Mouse (Mus musculus) limb, embryonic 14.5 days (tissue): ENCODE data around the gene Slc30a2. TPM values are rescaled to one million over a fixed set of nuclear protein-coding genes. Genes with fewer than 3 reads are reported as not detected.

Experiments
- ATAC-seq: fragments of 200-750 bp; cut with Nextera tagmentation; 2 replicates; pipeline ENCODE4 v1.8.0; 2017; ENCODE audit warnings: low read depth, moderate number of reproducible peaks, moderate TSS enrichment; ENCODE audit not compliant: low FRiP score
- DNase-seq: peaks from one replicate; pipeline ENCODE4 v3.0.0-alpha.2; 2015; ENCODE audit warnings: low spot score
- H3K27ac ChIP-seq: fragments of 300-500 bp; sonication (generic); replicated peaks from 2 replicates; pipeline ENCODE4 v1.5.1; 2014; ENCODE audit warnings: low read depth, mild to moderate bottlenecking, low read length, moderate library complexity, mixed read lengths
- H3K27me3 ChIP-seq: fragments of 300-500 bp; sonication (generic); 2 replicates; pipeline ENCODE4 v1.6.1; 2014; ENCODE audit warnings: low read length, mixed read lengths; ENCODE audit not compliant: control insufficient read depth, insufficient read depth
- H3K36me3 ChIP-seq: fragments of 300-500 bp; sonication (generic); 2 replicates; pipeline ENCODE4 v1.6.1; 2014; ENCODE audit warnings: mild to moderate bottlenecking, low read length, moderate library complexity, mixed read lengths; ENCODE audit not compliant: control insufficient read depth, insufficient read depth
- H3K4me1 ChIP-seq: fragments of 300-500 bp; sonication (generic); 2 replicates; pipeline ENCODE4 v1.6.1; 2014; ENCODE audit warnings: antibody characterized with exemption, low read length, mixed read lengths; ENCODE audit not compliant: control insufficient read depth, insufficient read depth
- H3K4me2 ChIP-seq: fragments of 300-500 bp; sonication (generic); replicated peaks from 2 replicates; pipeline ENCODE4 v1.6.1; 2014; ENCODE audit warnings: low read depth, mild to moderate bottlenecking, low read length, moderate library complexity; ENCODE audit not compliant: severe bottlenecking
- H3K4me3 ChIP-seq: fragments of 300-500 bp; sonication (generic); replicated peaks from 2 replicates; pipeline ENCODE4 v1.5.1; 2014; ENCODE audit warnings: low read length
- H3K9ac ChIP-seq: fragments of 300-500 bp; sonication (generic); 2 replicates; pipeline ENCODE4 v1.6.1; 2014; ENCODE audit warnings: mild to moderate bottlenecking, low read depth, low read length, moderate library complexity; ENCODE audit not compliant: severe bottlenecking
- H3K9me3 ChIP-seq: fragments of 300-500 bp; sonication (generic); 2 replicates; pipeline ENCODE4 v1.6.1; 2016; ENCODE audit warnings: low read length; ENCODE audit not compliant: control insufficient read depth
- POLR2A ChIP-seq: fragments of 200-500 bp; IDR thresholded peaks from 2 replicates; pipeline ENCODE4 v1.8.0; 2012; ENCODE audit warnings: inconsistent platforms, mild to moderate bottlenecking, moderate library complexity, borderline replicate concordance; ENCODE audit not compliant: insufficient read depth, insufficient read length; ENCODE audit errors: extremely low read depth
- WGBS: fragments of 180-500 bp; shearing (Covaris S2); extraction: QIAGEN DNeasy Blood & Tissue Kit; methylation state at CpG from one replicate; pipeline ENCODE4 v1.1.7; 2014; 5-methylcytosine and 5-hydroxymethylcytosine counted together
- polyA plus RNA-seq, 2 experiments: library from polyadenylated mRNA; depleted of rRNA in 1 of 2; stranded (reverse) in 1 of 2; unstranded in 1 of 2; fragments of >200 nt; fragmentation: Nextera tagmentation in 1 of 2; extraction: Ambion mirVana in 1 of 2; gene quantifications; 2 replicates each; pipeline versions ENCODE4 v1.2.1 to v1.2.3; 2012 to 2014

The Slc30a2 gene
- polyA plus RNA-seq, 2 experiments, result 0.21 to 0.78 TPM

- H3K36me3 ChIP-seq, result no peaks in the 10 kb centered on the region
- no peak overlapping the region for H3K4me3 ChIP-seq
- DNase-seq (peak; percentile 60), ATAC-seq (no peak)
- H3K9ac ChIP-seq, result no peak overlapping the region
- H3K27ac ChIP-seq, result no peak overlapping the region
- H3K4me2 ChIP-seq, result no peak overlapping the region; the same call in 1 of the 2 replicates
- H3K4me1 ChIP-seq, result peaks cover 7% of the 10 kb centered on the region
- no peaks in the 10 kb centered on the region for H3K27me3 ChIP-seq
- TF ChIP-seq POLR2A, result no peak
- no peaks in the 10 kb centered on the region for H3K9me3 ChIP-seq
- WGBS, result 11% methylated on average over 12 of the region's 12 CpGs
Measured at GRCm38 (mm10) chr4:134307367-134308072, 35.5 kb upstream of the Slc30a2 start.

- Histone ChIP-seq H3K27ac (no peak overlapping the region), H3K9me3 (no peaks in the 10 kb centered on the region; the same call in 1 of the 2 replicates), H3K9ac (no peak overlapping the region), H3K4me3 (no peak overlapping the region), H3K36me3 (no peaks in the 10 kb centered on the region), H3K27me3 (no peaks in the 10 kb centered on the region), H3K4me2 (no peak overlapping the region), H3K4me1 (peaks cover 14% of the 10 kb centered on the region)
- 85% methylated on average over 7 of the region's 7 CpGs for whole genome bisulfite sequencing
- ATAC-seq (no peak), DNase-seq (no peak)
- TF ChIP-seq POLR2A, result no peak
Measured at GRCm38 (mm10) chr4:134310106-134310505, 32.9 kb upstream of the Slc30a2 start.

- no peak overlapping the region for H3K9ac ChIP-seq
- H3K27me3 ChIP-seq, result no peaks in the 10 kb centered on the region
- ATAC-seq (no peak), DNase-seq (no peak)
- peaks cover 14% of the 10 kb centered on the region for H3K4me1 ChIP-seq
- no peaks in the 10 kb centered on the region for H3K36me3 ChIP-seq
- 84% methylated on average over 9 of the region's 9 CpGs for WGBS
- no peak overlapping the region for H3K4me2 ChIP-seq
- H3K27ac ChIP-seq, result no peak overlapping the region
- TF ChIP-seq POLR2A, result no peak
- H3K4me3 ChIP-seq, result no peak overlapping the region
- no peaks in the 10 kb centered on the region; the same call in 1 of the 2 replicates for H3K9me3 ChIP-seq
Measured at GRCm38 (mm10) chr4:134310656-134311055, 32.3 kb upstream of the Slc30a2 start.

- no peak overlapping the region for H3K4me2 ChIP-seq
- ATAC-seq, result no peak
- no peaks in the 10 kb centered on the region for H3K27me3 ChIP-seq
- WGBS, result 82% methylated on average over 9 of the region's 9 CpGs
- no peak overlapping the region for H3K9ac ChIP-seq
- H3K9me3 ChIP-seq, result no peaks in the 10 kb centered on the region; the same call in 1 of the 2 replicates
- H3K4me1 ChIP-seq, result peaks cover 14% of the 10 kb centered on the region
- no peak overlapping the region for H3K27ac ChIP-seq
- no peak overlapping the region for H3K4me3 ChIP-seq
- no peaks in the 10 kb centered on the region for H3K36me3 ChIP-seq
- TF ChIP-seq POLR2A, result no peak
- no peak for DNase-seq
Measured at GRCm38 (mm10) chr4:134311784-134312183, 31.2 kb upstream of the Slc30a2 start.

- 91% methylated on average over 5 of the region's 5 CpGs for whole genome bisulfite sequencing
- no peak for TF ChIP-seq POLR2A
Measured at GRCm38 (mm10) chr4:134312341-134312740, 30.6 kb upstream of the Slc30a2 start.

GRCm38 (mm10) chr4:134312901-134313300 is 30.1 kb upstream of the Slc30a2 start:
- H3K36me3 ChIP-seq, result no peaks in the 10 kb centered on the region
- no peak overlapping the region for H3K4me3 ChIP-seq
- no peaks in the 10 kb centered on the region; the same call in 1 of the 2 replicates for H3K9me3 ChIP-seq
- H3K27ac ChIP-seq, result no peak overlapping the region
- ATAC-seq, result no peak
- no peaks in the 10 kb centered on the region for H3K27me3 ChIP-seq
- no peak for DNase-seq
- no peak overlapping the region for H3K9ac ChIP-seq
- 96% methylated on average over 6 of the region's 6 CpGs for WGBS
- no peak for TF ChIP-seq POLR2A
- no peak overlapping the region for H3K4me2 ChIP-seq
- H3K4me1 ChIP-seq, result peaks cover 7% of the 10 kb centered on the region; the same call in 1 of the 2 replicates

More at GRCm38 (mm10) chr4:134312341-134312740, 30.6 kb upstream of the Slc30a2 start:
- H3K9me3 ChIP-seq, result no peaks in the 10 kb centered on the region; the same call in 1 of the 2 replicates
- H3K4me3 ChIP-seq, result no peak overlapping the region
- no peak overlapping the region for H3K27ac ChIP-seq
- no peak for DNase-seq
- ATAC-seq, result no peak
- H3K9ac ChIP-seq, result no peak overlapping the region
- H3K27me3 ChIP-seq, result no peaks in the 10 kb centered on the region
- H3K4me1 ChIP-seq, result peaks cover 10% of the 10 kb centered on the region
- H3K4me2 ChIP-seq, result no peak overlapping the region
- H3K36me3 ChIP-seq, result no peaks in the 10 kb centered on the region
